Mouse (Mus musculus) limb, embryonic 15.5 days (tissue): Measurements from ENCODE around the gene Gm42906. TPM values are rescaled to one million over a fixed set of nuclear protein-coding genes. Genes with fewer than 3 reads are reported as not detected.

Experiments
- ATAC-seq: fragments of 200-750 bp; cut with Nextera tagmentation; 2 replicates; pipeline ENCODE4 v1.8.0; 2017; ENCODE audit warnings: low read depth, moderate TSS enrichment; ENCODE audit not compliant: insufficient number of reproducible peaks, low FRiP score, low TSS enrichment
- H3K27ac ChIP-seq: fragments of 300-500 bp; sonication (generic); 2 replicates; pipeline ENCODE4 v1.5.1; 2015; ENCODE audit warnings: moderate library complexity, mild to moderate bottlenecking, inconsistent platforms
- H3K27me3 ChIP-seq: fragments of 300-500 bp; sonication (generic); 2 replicates; pipeline ENCODE4 v1.6.1; 2015; ENCODE audit warnings: inconsistent platforms
- H3K36me3 ChIP-seq: fragments of 300-500 bp; sonication (generic); 2 replicates; pipeline ENCODE4 v1.6.1; 2015; ENCODE audit warnings: inconsistent platforms
- H3K4me1 ChIP-seq: fragments of 300-500 bp; sonication (generic); 2 replicates; pipeline ENCODE4 v1.6.1; 2015; ENCODE audit warnings: inconsistent platforms
- H3K4me2 ChIP-seq: fragments of 300-500 bp; sonication (generic); 2 replicates; pipeline ENCODE4 v1.6.1; 2015; ENCODE audit warnings: mild to moderate bottlenecking, inconsistent platforms
- H3K4me3 ChIP-seq: fragments of 300-500 bp; sonication (generic); 2 replicates; pipeline ENCODE4 v1.5.1; 2015; ENCODE audit warnings: mild to moderate bottlenecking, inconsistent platforms
- H3K9ac ChIP-seq: fragments of 300-500 bp; sonication (generic); 2 replicates; pipeline ENCODE4 v1.6.1; 2015; ENCODE audit warnings: inconsistent platforms
- H3K9me3 ChIP-seq: fragments of 300-500 bp; sonication (generic); 2 replicates; pipeline ENCODE4 v1.6.1; 2016; ENCODE audit warnings: inconsistent platforms
- WGBS: fragments of 180-500 bp; shearing (Covaris S2); methylation state at CpG from one replicate; pipeline ENCODE4 v1.1.7; 2015; 5-methylcytosine and 5-hydroxymethylcytosine counted together
- polyA plus RNA-seq: library from polyadenylated mRNA; unstranded; fragments of >200 nt; fragmentation: Nextera tagmentation; extraction: Ambion mirVana; gene quantifications from 2 replicates; pipeline ENCODE4 v1.2.1, GENCODE M21; 2015

Gene Gm42906
- polyA plus RNA-seq, 1 experiment from 2014 or later = not detected

DNA sequence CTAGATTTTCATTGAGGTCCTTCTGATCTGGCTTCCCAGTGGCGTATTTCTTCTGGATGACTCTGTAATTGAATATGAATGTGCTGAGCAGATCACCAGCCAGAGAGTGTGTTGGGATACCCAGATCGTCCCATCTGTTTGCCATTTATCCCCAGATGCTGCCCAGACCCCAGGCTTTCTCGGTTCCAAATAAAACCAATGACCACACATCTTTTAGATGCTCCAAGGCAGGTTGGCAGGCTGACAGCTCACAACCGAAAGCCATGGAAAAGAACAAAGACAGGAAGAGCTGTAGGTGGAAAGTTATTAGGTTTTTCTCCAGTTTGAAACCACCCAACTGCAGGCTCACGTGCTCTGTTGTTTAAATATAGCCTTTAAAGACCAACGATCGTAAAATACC lies 381.0 kb downstream of the Gm42906 start:
- H3K4me3 ChIP-seq = no peak overlapping the region
- peaks cover 16% of the 10 kb centered on the region for H3K4me1 ChIP-seq
- H3K27ac ChIP-seq = peak overlapping the region; percentile 73
- H3K36me3 ChIP-seq = peaks cover 24% of the 10 kb centered on the region
- no peaks in the 10 kb centered on the region for H3K9me3 ChIP-seq
- H3K4me2 ChIP-seq = no peak overlapping the region
- H3K9ac ChIP-seq = no peak overlapping the region
- no peaks in the 10 kb centered on the region for H3K27me3 ChIP-seq
- 22% methylated on average over 7 of the region's 7 CpGs for WGBS
- ATAC-seq = peak; percentile 68

DNA sequence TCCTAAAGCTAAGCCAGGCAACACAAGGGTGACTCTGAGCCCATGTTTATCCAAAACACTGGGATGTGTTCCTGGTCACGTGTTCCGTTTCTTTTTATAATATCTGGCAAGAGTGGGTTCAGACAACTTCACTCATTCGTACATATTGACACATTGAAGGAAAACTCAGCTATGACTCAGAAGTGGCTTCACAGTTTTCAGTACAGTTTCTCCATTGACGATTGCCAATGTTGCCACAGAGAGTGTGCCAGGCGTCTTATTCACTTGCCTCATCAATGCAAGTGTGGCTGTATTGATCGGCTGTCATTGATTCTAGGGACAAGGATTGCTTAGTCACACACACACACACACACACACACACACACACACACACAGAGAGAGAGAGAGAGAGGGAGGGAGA lies 381.8 kb downstream of the Gm42906 start:
- H3K27ac ChIP-seq = no peak overlapping the region
- no peak overlapping the region for H3K4me3 ChIP-seq

DNA sequence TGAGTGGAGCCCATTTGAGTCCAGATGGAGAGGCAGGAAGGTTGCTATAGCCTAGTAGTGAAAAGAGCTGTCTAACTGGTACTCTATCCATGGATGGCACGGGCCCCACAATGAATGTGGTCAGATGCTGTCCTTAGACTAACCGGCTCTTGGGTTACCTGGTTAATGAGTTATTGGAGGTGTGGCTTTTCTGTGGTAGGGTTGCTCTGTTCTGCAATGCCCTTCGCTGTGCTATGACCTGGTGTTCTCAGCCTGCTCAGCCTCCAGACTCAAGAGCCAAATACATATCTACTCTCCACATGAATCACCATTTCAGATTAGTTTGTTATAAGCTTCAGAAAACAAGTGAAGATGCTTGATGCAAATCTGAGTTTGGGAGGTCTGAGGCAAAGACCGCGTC lies 385.1 kb downstream of the Gm42906 start:
- no peak overlapping the region for H3K4me3 ChIP-seq
- peaks cover 43% of the 10 kb centered on the region for H3K36me3 ChIP-seq
- H3K4me1 ChIP-seq = peaks cover 12% of the 10 kb centered on the region
- ATAC-seq = no peak
- WGBS = 95% methylated on average over 5 of the region's 5 CpGs
- no peaks in the 10 kb centered on the region for H3K27me3 ChIP-seq
- no peak overlapping the region for H3K27ac ChIP-seq
- no peak overlapping the region for H3K4me2 ChIP-seq
- H3K9me3 ChIP-seq = no peaks in the 10 kb centered on the region
- no peak overlapping the region for H3K9ac ChIP-seq

More for the DNA sequence above, 381.8 kb downstream of the Gm42906 start:
- H3K27me3 ChIP-seq = no peaks in the 10 kb centered on the region
- H3K4me2 ChIP-seq = no peak overlapping the region
- H3K36me3 ChIP-seq = peaks cover 26% of the 10 kb centered on the region
- no peaks in the 10 kb centered on the region for H3K9me3 ChIP-seq
- peaks cover 16% of the 10 kb centered on the region for H3K4me1 ChIP-seq
- H3K9ac ChIP-seq = no peak overlapping the region
- no peak for ATAC-seq
- WGBS = 91% methylated on average over 6 of the region's 6 CpGs

DNA sequence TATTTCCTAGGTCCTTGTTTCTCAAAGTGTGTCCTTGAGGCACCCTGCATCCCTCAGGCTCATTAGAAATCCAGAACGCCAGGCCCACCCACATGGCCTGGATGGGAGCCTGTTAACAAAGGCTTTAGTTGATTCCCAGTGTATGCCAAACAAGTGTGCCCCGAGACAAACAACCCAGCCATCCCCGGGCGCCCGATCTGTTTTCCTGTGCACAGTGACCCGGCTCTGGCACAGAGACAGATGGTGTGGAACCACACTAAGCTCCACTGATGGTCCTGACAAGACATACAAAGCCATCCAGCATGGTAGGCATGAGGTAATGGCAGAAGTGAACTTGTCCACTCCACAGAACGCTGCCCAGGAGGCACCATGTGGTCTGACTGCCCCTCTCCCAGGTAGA lies 390.1 kb downstream of the Gm42906 start:
- H3K36me3 ChIP-seq = peaks cover 29% of the 10 kb centered on the region

DNA sequence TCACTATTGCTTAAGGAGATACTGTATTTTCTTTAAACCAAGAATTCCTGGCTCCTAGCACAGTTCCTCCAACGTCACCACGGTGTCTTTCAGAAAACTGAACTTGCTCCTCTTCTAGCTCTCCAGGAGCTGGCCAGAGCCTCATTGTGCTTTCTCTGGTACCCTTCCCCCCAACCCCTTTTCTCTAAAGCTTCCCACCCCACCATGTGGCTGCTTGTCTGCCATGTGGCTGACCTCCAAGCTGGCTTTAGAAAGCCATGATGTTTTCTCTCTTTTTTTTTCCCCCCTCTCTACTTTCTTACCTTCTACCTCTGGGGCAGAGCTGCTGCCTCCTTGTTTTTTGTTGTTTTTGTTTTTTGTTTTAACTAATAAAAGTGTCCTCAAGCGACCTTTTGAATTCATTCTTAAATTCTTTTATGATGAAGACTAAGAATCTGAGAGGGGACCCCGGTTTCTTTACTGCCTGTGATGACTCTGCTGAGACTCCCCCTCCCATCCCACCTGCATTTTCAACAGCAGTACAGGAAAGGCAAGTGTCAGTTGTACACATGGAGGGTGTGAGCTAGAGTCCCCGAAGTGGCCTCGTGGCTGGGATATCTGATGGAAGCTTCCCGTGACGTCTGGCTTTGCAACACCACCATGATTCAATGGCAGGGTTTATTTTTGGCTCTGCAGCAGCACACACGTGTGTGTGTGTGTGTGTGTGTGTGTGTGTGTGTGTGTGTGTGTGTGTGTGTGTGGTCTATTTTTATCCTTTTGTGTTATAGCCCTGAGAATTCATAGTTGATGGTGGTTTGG lies 393.0 kb downstream of the Gm42906 start:
- no peak for ATAC-seq
- WGBS = 58% methylated on average over 9 of the region's 9 CpGs

More for the DNA sequence above, 390.1 kb downstream of the Gm42906 start:
- Histone ChIP-seq H3K27me3 (no peaks in the 10 kb centered on the region), H3K4me2 (no peak overlapping the region), H3K9me3 (no peaks in the 10 kb centered on the region), H3K4me1 (no peaks in the 10 kb centered on the region), H3K9ac (no peak overlapping the region), H3K27ac (no peak overlapping the region), H3K4me3 (no peak overlapping the region)
- WGBS = 85% methylated on average over 7 of the region's 7 CpGs
- no peak for ATAC-seq

DNA sequence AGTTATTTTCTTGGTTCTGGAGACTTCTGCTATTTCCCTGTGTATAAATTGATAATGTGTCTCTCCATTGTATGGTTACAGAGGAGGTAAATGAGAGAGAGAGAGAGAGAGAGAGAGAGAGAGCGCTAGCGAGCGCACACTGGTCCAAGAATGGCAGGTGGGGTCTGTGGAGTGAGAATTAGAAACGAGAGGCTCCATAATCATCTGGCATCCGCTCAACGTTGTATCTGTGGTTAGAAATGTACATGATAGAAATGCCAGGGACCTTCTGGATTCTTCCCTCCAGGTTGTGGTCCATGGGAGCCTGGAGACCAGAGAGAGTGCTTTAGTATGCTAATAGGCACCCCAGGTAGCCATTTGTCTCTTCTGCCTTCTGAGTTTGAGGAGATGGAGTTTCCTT lies 399.1 kb downstream of the Gm42906 start:
- Histone ChIP-seq H3K4me2 (no peak overlapping the region), H3K27ac (no peak overlapping the region), H3K36me3 (no peaks in the 10 kb centered on the region), H3K4me3 (no peak overlapping the region), H3K9ac (no peak overlapping the region), H3K27me3 (no peaks in the 10 kb centered on the region), H3K9me3 (no peaks in the 10 kb centered on the region), H3K4me1 (0 out of 2 replicates have a peak, but pooled peaks cover under 1% of the 10 kb centered on the region)
- ATAC-seq = no peak
- 79% methylated on average over 6 of the region's 6 CpGs for WGBS

More for the DNA sequence above, 393.0 kb downstream of the Gm42906 start:
- Histone ChIP-seq H3K9me3 (no peaks in the 10 kb centered on the region), H3K27me3 (no peaks in the 10 kb centered on the region), H3K36me3 (peaks cover 6% of the 10 kb centered on the region), H3K9ac (no peak overlapping the region), H3K4me3 (no peak overlapping the region), H3K27ac (no peak overlapping the region), H3K4me1 (no peaks in the 10 kb centered on the region), H3K4me2 (no peak overlapping the region)

DNA sequence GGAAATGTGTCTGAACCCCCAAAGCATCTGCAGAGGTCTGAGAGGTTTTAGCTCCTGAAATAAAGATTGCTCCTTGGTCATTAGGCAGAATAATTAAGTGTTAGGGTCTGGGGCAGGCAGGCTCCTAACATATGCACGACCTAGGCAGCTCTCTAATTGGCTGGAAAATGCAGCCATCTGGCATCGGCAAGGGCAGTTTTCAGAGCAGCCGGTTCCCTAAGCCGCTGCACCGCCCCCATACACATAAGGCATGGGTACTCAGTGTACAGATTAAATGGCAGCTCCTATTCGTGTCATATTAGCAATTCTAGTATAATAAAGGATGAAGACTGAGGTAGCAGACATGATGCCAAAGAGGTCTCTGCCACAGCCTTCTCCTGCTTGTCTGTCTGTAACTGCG lies 400.8 kb downstream of the Gm42906 start:
- Histone ChIP-seq H3K27ac (no peak overlapping the region), H3K9me3 (no peaks in the 10 kb centered on the region), H3K4me1 (peaks cover 18% of the 10 kb centered on the region), H3K27me3 (no peaks in the 10 kb centered on the region), H3K4me3 (no peak overlapping the region), H3K4me2 (no peak overlapping the region), H3K9ac (no peak overlapping the region), H3K36me3 (no peaks in the 10 kb centered on the region)
- 29% methylated on average over 7 of the region's 7 CpGs for WGBS
- no peak for ATAC-seq

DNA sequence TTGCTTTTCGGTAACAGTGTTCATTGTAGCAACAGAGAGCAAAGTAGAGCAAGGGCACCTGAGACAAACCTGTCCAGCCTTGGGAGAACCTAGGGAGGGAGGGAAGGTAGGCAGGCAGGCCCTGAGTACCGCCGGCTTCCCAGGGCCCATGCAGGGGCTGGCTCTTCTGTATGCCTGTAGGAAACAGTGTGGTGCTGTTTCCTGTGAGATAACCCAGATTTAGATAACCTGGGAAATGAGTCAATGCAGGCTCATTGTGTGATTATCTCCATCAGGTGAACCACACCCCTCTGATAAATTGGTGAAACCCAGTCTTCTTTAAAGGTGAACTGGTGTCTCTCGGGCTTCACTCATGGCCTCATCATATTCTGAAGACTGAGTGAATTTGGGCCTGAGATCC lies 401.9 kb downstream of the Gm42906 start:
- Histone ChIP-seq H3K9me3 (no peaks in the 10 kb centered on the region), H3K27me3 (no peaks in the 10 kb centered on the region), H3K36me3 (no peaks in the 10 kb centered on the region), H3K4me2 (no peak overlapping the region), H3K27ac (no peak overlapping the region), H3K4me3 (no peak overlapping the region), H3K9ac (no peak overlapping the region), H3K4me1 (peaks cover 19% of the 10 kb centered on the region)
- no peak for ATAC-seq
- WGBS = 87% methylated on average over 4 of the region's 4 CpGs

DNA sequence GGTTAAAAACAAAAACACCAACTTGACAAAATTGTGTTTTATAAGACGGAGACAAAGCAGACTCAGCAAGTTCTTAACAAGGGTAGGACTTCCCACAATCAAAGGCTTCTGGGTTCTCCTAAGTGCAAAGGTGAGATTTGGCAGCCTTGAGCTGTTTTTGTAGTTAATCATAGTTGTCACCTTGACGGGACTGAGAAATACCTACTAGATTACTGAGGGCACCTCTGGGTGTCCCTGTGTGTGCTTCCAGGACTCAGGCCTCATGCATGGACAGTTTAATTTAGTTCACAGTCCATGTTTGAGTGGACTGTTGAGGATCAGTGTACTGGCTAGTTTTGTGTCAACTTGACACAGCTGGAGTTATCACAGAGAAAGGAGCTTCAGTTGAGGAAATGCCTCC lies 403.5 kb downstream of the Gm42906 start:
- H3K4me3 ChIP-seq = no peak overlapping the region
- ATAC-seq = no peak
- no peak overlapping the region for H3K27ac ChIP-seq
- peaks cover 28% of the 10 kb centered on the region for H3K4me1 ChIP-seq
- no peaks in the 10 kb centered on the region for H3K36me3 ChIP-seq
- H3K9me3 ChIP-seq = no peaks in the 10 kb centered on the region
- no peak overlapping the region for H3K4me2 ChIP-seq
- no peak overlapping the region for H3K9ac ChIP-seq
- 74% methylated on average over 2 of the region's 2 CpGs for whole genome bisulfite sequencing
- no peaks in the 10 kb centered on the region for H3K27me3 ChIP-seq

DNA sequence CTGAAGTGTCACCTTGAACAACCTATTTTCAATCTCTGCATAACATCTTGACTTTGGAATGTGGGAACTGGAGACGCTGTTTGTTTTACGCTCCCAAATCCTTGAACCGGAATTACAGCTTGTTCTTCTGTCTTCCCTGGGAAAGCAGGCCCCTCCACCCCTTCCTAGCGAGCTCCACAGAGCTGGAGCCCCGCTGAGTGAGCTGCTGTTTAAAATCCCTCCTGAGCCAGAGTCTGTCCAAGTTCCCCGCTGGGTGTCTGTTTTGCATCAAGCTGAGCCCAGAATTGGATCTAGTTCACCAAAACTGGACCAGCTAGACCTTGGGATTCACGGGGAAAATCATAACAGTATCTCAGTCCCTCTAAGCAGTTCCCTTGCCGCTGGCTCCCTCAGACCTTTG lies 404.5 kb downstream of the Gm42906 start:
- WGBS = 10% methylated on average over 8 of the region's 8 CpGs
- no peaks in the 10 kb centered on the region for H3K27me3 ChIP-seq
- 0 out of 2 replicates have a peak overlapping the region, but pooled peaks have one; percentile 1 for H3K4me2 ChIP-seq
- ATAC-seq = no peak
- 0 out of 2 replicates have a peak overlapping the region, but pooled peaks have one; percentile 33 for H3K27ac ChIP-seq
- no peak overlapping the region for H3K4me3 ChIP-seq
- no peaks in the 10 kb centered on the region for H3K9me3 ChIP-seq
- peaks cover 34% of the 10 kb centered on the region for H3K4me1 ChIP-seq
- H3K9ac ChIP-seq = no peak overlapping the region
- no peaks in the 10 kb centered on the region for H3K36me3 ChIP-seq

DNA sequence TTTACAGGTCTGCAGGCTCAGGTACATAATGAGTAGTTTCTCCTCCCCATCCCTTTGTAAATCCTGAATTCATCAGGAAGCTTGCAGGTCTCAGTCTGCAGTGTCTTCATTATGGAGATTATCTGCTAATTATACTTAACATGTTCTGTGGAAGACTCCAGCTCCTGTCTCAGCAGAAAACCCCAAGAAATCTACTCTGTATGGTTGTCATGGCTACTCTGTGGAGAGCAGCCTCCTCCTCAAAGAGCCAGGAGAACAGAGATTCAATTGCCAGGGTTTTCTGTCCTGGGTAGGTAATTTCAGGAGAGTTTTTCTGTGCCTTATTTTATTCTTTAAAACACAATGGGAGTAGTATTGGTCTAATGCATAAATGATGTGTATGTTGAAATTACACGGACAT lies 405.0 kb downstream of the Gm42906 start:
- 27% methylated on average over 1 of the region's 1 CpGs for WGBS
- H3K36me3 ChIP-seq = no peaks in the 10 kb centered on the region
- no peak overlapping the region for H3K27ac ChIP-seq
- H3K27me3 ChIP-seq = no peaks in the 10 kb centered on the region
- H3K4me1 ChIP-seq = peaks cover 34% of the 10 kb centered on the region
- no peaks in the 10 kb centered on the region for H3K9me3 ChIP-seq
- H3K4me3 ChIP-seq = no peak overlapping the region
- no peak overlapping the region for H3K9ac ChIP-seq
- ATAC-seq = no peak
- no peak overlapping the region for H3K4me2 ChIP-seq

DNA sequence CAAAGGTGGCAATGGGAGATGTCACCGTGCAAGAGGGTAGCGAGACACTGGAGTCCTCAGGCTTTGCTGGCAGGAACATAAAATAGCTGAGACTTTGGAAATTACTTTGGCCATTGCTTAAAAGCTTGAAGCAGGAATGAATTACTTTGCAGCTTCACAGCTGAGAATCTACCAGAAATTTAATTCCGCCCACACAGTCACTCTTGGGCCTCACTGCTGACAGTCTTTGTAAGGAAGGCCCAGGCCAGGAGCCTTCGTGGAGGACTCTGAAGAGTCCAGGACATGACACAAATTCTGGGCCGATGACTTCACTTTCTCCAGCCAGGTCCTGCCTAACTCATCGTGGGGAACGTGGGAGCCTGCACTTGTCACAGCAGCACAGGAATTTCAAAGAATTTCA lies 405.9 kb downstream of the Gm42906 start:
- H3K9me3 ChIP-seq = no peaks in the 10 kb centered on the region
- no peak overlapping the region for H3K4me2 ChIP-seq
- H3K27me3 ChIP-seq = no peaks in the 10 kb centered on the region
- H3K4me3 ChIP-seq = no peak overlapping the region
- 76% methylated on average over 7 of the region's 7 CpGs for WGBS
- peaks cover 34% of the 10 kb centered on the region for H3K4me1 ChIP-seq
- H3K27ac ChIP-seq = no peak overlapping the region
- no peak overlapping the region for H3K9ac ChIP-seq
- H3K36me3 ChIP-seq = no peaks in the 10 kb centered on the region
- ATAC-seq = no peak
